Mouse (Mus musculus): Measurements from ENCODE around the gene Mctp2. TPM values are rescaled to one million over a fixed set of nuclear protein-coding genes. Genes with fewer than 3 reads are reported as not detected.
A peak's percentile ranks its signal among the peaks of the same experiment; 100 is the strongest.

Gene Mctp2
- polyA plus RNA-seq, 1 experiment from 2014 or later = 0.79 TPM

GRCm38 (mm10) chr7:72209296-72209695 lies 97.1 kb downstream of the Mctp2 start:
- no peaks in the 10 kb centered on the region for H3K36me3 ChIP-seq
- DNase-seq (ENCODE audit: low spot score) = no peak
- H3K4me3 ChIP-seq = no peak overlapping the region
- H3K4me1 ChIP-seq = peaks cover 32% of the 10 kb centered on the region
- no peaks in the 10 kb centered on the region for H3K9me3 ChIP-seq (replicated peaks)
- peaks cover 10% of the 10 kb centered on the region; the same call in 1 of the 2 replicates for H3K27me3 ChIP-seq (ENCODE audit: low read depth, poor library complexity, severe bottlenecking)
- peak overlapping the region; percentile 8; the same call in 1 of the 2 replicates for H3K27ac ChIP-seq
- WGBS = 88% methylated on average over 5 of the region's 5 CpGs

- Histone ChIP-seq H3K36me3 (no peaks in the 10 kb centered on the region), H3K27me3 (ENCODE audit: low read depth, poor library complexity, severe bottlenecking) (peaks cover 14% of the 10 kb centered on the region; the same call in 1 of the 2 replicates), H3K27ac (0 out of 2 replicates have a peak overlapping the region, but pooled peaks have one; percentile 51), H3K4me3 (no peak overlapping the region), H3K9me3 (replicated peaks) (no peaks in the 10 kb centered on the region), H3K4me1 (peaks cover 44% of the 10 kb centered on the region)
- peak; percentile 57 for DNase-seq (ENCODE audit: low spot score)
- WGBS = 19% methylated on average over 6 of the region's 6 CpGs
Measured at GRCm38 (mm10) chr7:72206841-72207240, 99.6 kb downstream of the Mctp2 start.

GRCm38 (mm10) chr7:72195709-72196108 lies 110.7 kb downstream of the Mctp2 start:
- no peaks in the 10 kb centered on the region for H3K27me3 ChIP-seq (ENCODE audit: low read depth, poor library complexity, severe bottlenecking)
- 47% methylated on average over 1 of the region's 1 CpGs for WGBS
- H3K4me1 ChIP-seq = peaks cover 3% of the 10 kb centered on the region; the same call in 1 of the 2 replicates
- H3K9me3 ChIP-seq (replicated peaks) = no peaks in the 10 kb centered on the region
- H3K4me3 ChIP-seq = no peak overlapping the region
- H3K27ac ChIP-seq = no peak overlapping the region
- no peak for DNase-seq (ENCODE audit: low spot score)
- no peaks in the 10 kb centered on the region for H3K36me3 ChIP-seq

GRCm38 (mm10) chr7:72193304-72193703 lies 113.1 kb downstream of the Mctp2 start:
- WGBS = 42% methylated on average over 1 of the region's 1 CpGs
- Histone ChIP-seq H3K4me3 (no peak overlapping the region), H3K27me3 (ENCODE audit: low read depth, poor library complexity, severe bottlenecking) (no peaks in the 10 kb centered on the region)

GRCm38 (mm10) chr7:72181651-72182050 lies 124.8 kb downstream of the Mctp2 start:
- DNase-seq (ENCODE audit: low spot score) = no peak

More at GRCm38 (mm10) chr7:72193304-72193703, 113.1 kb downstream of the Mctp2 start:
- no peak for DNase-seq (ENCODE audit: low spot score)
- Histone ChIP-seq H3K9me3 (replicated peaks) (no peaks in the 10 kb centered on the region), H3K36me3 (no peaks in the 10 kb centered on the region), H3K4me1 (peaks cover 3% of the 10 kb centered on the region; the same call in 1 of the 2 replicates), H3K27ac (no peak overlapping the region)

GRCm38 (mm10) chr7:72169320-72169719 lies 137.1 kb downstream of the Mctp2 start:
- no peaks in the 10 kb centered on the region for H3K36me3 ChIP-seq
- H3K9me3 ChIP-seq (replicated peaks) = no peaks in the 10 kb centered on the region
- no peak overlapping the region for H3K4me3 ChIP-seq
- WGBS = 90% methylated on average over 2 of the region's 2 CpGs
- no peak overlapping the region for H3K27ac ChIP-seq
- peaks cover 19% of the 10 kb centered on the region for H3K4me1 ChIP-seq
- H3K27me3 ChIP-seq (ENCODE audit: low read depth, poor library complexity, severe bottlenecking) = no peaks in the 10 kb centered on the region
- no peak for DNase-seq (ENCODE audit: low spot score)

More at GRCm38 (mm10) chr7:72181651-72182050, 124.8 kb downstream of the Mctp2 start:
- Histone ChIP-seq H3K4me3 (no peak overlapping the region), H3K9me3 (replicated peaks) (no peaks in the 10 kb centered on the region), H3K27ac (no peak overlapping the region), H3K4me1 (no peaks in the 10 kb centered on the region), H3K36me3 (no peaks in the 10 kb centered on the region), H3K27me3 (ENCODE audit: low read depth, poor library complexity, severe bottlenecking) (no peaks in the 10 kb centered on the region)
- 83% methylated on average over 5 of the region's 5 CpGs for WGBS

GRCm38 (mm10) chr7:72165726-72166701 lies 140.4 kb downstream of the Mctp2 start:
- 68% methylated on average over 13 of the region's 13 CpGs for WGBS
- peak overlapping the region; percentile 30; the same call in 1 of the 2 replicates for H3K27ac ChIP-seq
- H3K27me3 ChIP-seq (ENCODE audit: low read depth, poor library complexity, severe bottlenecking) = no peaks in the 10 kb centered on the region
- H3K4me3 ChIP-seq = no peak overlapping the region
- no peak for DNase-seq (ENCODE audit: low spot score)
- H3K9me3 ChIP-seq (replicated peaks) = no peaks in the 10 kb centered on the region
- H3K36me3 ChIP-seq = no peaks in the 10 kb centered on the region
- H3K4me1 ChIP-seq = peaks cover 21% of the 10 kb centered on the region

- H3K4me3 ChIP-seq = no peak overlapping the region
- H3K27me3 ChIP-seq (ENCODE audit: low read depth, poor library complexity, severe bottlenecking) = no peaks in the 10 kb centered on the region
- no peak overlapping the region for H3K27ac ChIP-seq
- H3K36me3 ChIP-seq = no peaks in the 10 kb centered on the region
- no peaks in the 10 kb centered on the region for H3K9me3 ChIP-seq (replicated peaks)
- no peak for DNase-seq (ENCODE audit: low spot score)
- 60% methylated on average over 1 of the region's 1 CpGs for WGBS
- H3K4me1 ChIP-seq = peaks cover 23% of the 10 kb centered on the region
Measured at GRCm38 (mm10) chr7:72162256-72162655, 144.2 kb downstream of the Mctp2 start.

- no peaks in the 10 kb centered on the region for H3K36me3 ChIP-seq
- H3K27ac ChIP-seq = no peak overlapping the region
- no peak for DNase-seq (ENCODE audit: low spot score)
- WGBS = 63% methylated on average over 4 of the region's 4 CpGs
- no peak overlapping the region for H3K4me3 ChIP-seq
- H3K9me3 ChIP-seq (replicated peaks) = no peaks in the 10 kb centered on the region
- H3K27me3 ChIP-seq (ENCODE audit: low read depth, poor library complexity, severe bottlenecking) = no peaks in the 10 kb centered on the region
- peaks cover 9% of the 10 kb centered on the region for H3K4me1 ChIP-seq
Measured at GRCm38 (mm10) chr7:72159513-72160063, 146.8 kb downstream of the Mctp2 start.

- H3K9me3 ChIP-seq (replicated peaks) = no peaks in the 10 kb centered on the region
- peaks cover 42% of the 10 kb centered on the region for H3K4me1 ChIP-seq
- peak; percentile 42 for DNase-seq (ENCODE audit: low spot score)
- 22% methylated on average over 7 of the region's 7 CpGs for WGBS
- peak overlapping the region; percentile 44 for H3K27ac ChIP-seq
- H3K27me3 ChIP-seq (ENCODE audit: low read depth, poor library complexity, severe bottlenecking) = no peaks in the 10 kb centered on the region
- H3K36me3 ChIP-seq = no peaks in the 10 kb centered on the region
- H3K4me3 ChIP-seq = no peak overlapping the region
Measured at GRCm38 (mm10) chr7:72150799-72151708, 155.4 kb downstream of the Mctp2 start.

- no peak overlapping the region for H3K4me3 ChIP-seq
- peaks cover 61% of the 10 kb centered on the region for H3K4me1 ChIP-seq
- H3K27me3 ChIP-seq (ENCODE audit: low read depth, poor library complexity, severe bottlenecking) = no peaks in the 10 kb centered on the region
- H3K27ac ChIP-seq = no peak overlapping the region
- no peaks in the 10 kb centered on the region for H3K9me3 ChIP-seq (replicated peaks)
- DNase-seq (ENCODE audit: low spot score) = peak; percentile 53
- no peaks in the 10 kb centered on the region for H3K36me3 ChIP-seq
- 24% methylated on average over 3 of the region's 3 CpGs for WGBS
Measured at GRCm38 (mm10) chr7:72149073-72149472, 157.3 kb downstream of the Mctp2 start.

- Histone ChIP-seq H3K36me3 (no peaks in the 10 kb centered on the region), H3K27ac (no peak overlapping the region), H3K9me3 (replicated peaks) (no peaks in the 10 kb centered on the region), H3K4me3 (no peak overlapping the region), H3K4me1 (peaks cover 61% of the 10 kb centered on the region), H3K27me3 (ENCODE audit: low read depth, poor library complexity, severe bottlenecking) (no peaks in the 10 kb centered on the region)
- no peak for DNase-seq (ENCODE audit: low spot score)
Measured at GRCm38 (mm10) chr7:72146849-72147248, 159.6 kb downstream of the Mctp2 start.
